Mouse (Mus musculus) liver, embryonic 11.5 days (tissue): ENCODE results near the gene Gm10718. TPM values are rescaled to one million over a fixed set of nuclear protein-coding genes. Genes with fewer than 3 reads are reported as not detected.
"Not testable (repeated sequence)": the region's sequence is repeated elsewhere in the genome, so short reads cannot be mapped to it uniquely, and the experiment has no call there.

Experiments used
- ATAC-seq: fragments of 200-750 bp; cut with Nextera tagmentation; replicated peaks from 2 replicates; pipeline ENCODE4 v1.8.0; 2017; ENCODE audit warnings: moderate number of reproducible peaks, mild to moderate bottlenecking, moderate TSS enrichment, moderate library complexity; ENCODE audit not compliant: low FRiP score
- DNase-seq: peaks from one replicate; pipeline ENCODE4 v3.0.0-alpha.2; 2017; ENCODE audit warnings: low spot score
- H3K27ac ChIP-seq: fragments of 300-500 bp; sonication (generic); 2 replicates; pipeline ENCODE4 v1.5.1; 2014; ENCODE audit warnings: mild to moderate bottlenecking, low read depth, low read length, control low read depth
- H3K27me3 ChIP-seq: fragments of 300-500 bp; sonication (generic); replicated peaks from 2 replicates; pipeline ENCODE4 v1.6.1; 2014; ENCODE audit warnings: low read length, mixed read lengths; ENCODE audit not compliant: control insufficient read depth, insufficient read depth
- H3K36me3 ChIP-seq: fragments of 300-500 bp; sonication (generic); 2 replicates; pipeline ENCODE4 v1.6.1; 2014; ENCODE audit warnings: mild to moderate bottlenecking, low read length, moderate library complexity, mixed read lengths; ENCODE audit not compliant: control insufficient read depth, insufficient read depth
- H3K4me1 ChIP-seq: fragments of 300-500 bp; sonication (generic); replicated peaks from 2 replicates; pipeline ENCODE4 v1.6.1; 2014; ENCODE audit warnings: low read length, mixed read lengths; ENCODE audit not compliant: control insufficient read depth, insufficient read depth
- H3K4me2 ChIP-seq: fragments of 300-500 bp; sonication (generic); 2 replicates; pipeline ENCODE4 v1.6.1; 2014; ENCODE audit warnings: mild to moderate bottlenecking, control low read depth, moderate library complexity
- H3K4me3 ChIP-seq: fragments of 300-500 bp; sonication (generic); 2 replicates; pipeline ENCODE4 v1.5.1; 2014; ENCODE audit warnings: low read depth, low read length, control low read depth
- H3K9ac ChIP-seq: fragments of 300-500 bp; sonication (generic); 2 replicates; pipeline ENCODE4 v1.6.1; 2014; ENCODE audit warnings: low read depth, low read length, control low read depth
- H3K9me3 ChIP-seq: fragments of 300-500 bp; sonication (generic); 2 replicates; pipeline ENCODE4 v1.6.1; 2016; ENCODE audit warnings: low read length, inconsistent platforms, mixed read lengths; ENCODE audit not compliant: control insufficient read depth
- WGBS: fragments of 180-500 bp; shearing (Covaris S2); extraction: QIAGEN DNeasy Blood & Tissue Kit; methylation state at CpG from one replicate; pipeline ENCODE4 v1.1.7; 2014; 5-methylcytosine and 5-hydroxymethylcytosine counted together
- polyA plus RNA-seq: library from polyadenylated mRNA; unstranded; fragments of >200 nt; fragmentation: Nextera tagmentation; extraction: Ambion mirVana; gene quantifications from 2 replicates; pipeline ENCODE4 v1.2.1, GENCODE M21; 2014

The Gm10718 gene
- polyA plus RNA-seq, 1 experiment from 2014 or later = not detected

DNA sequence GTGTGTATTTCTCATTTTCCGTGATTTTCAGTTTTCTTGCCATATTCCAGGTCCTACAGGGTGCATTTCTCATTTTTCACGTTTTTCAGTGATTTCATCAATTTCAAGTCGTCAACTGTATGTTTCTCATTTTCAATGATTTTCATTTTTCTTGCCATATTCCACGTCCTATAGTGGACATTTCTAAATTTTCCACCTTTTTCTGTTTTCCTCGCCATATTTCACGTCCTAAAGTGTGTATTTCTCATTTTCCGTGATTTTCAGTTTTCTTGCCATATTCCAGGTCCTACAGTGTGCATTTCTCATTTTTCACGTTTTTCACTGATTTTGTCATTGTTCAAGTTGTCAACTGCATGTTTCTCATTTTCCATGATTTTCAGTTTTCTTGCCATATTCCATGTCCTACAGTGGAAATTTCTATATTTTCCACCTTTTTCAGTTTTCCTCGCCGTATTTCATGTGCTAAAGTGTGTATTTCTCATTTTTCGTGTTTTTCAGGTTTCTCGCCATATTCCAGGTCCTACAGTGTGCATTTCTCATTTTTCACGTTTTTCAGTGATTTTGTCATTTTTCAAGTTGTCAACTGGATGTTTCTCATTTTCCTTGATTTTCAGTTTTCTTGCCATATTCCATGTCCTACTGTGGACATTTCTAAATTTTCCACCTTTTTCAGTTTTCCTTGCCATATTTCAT lies 885 bp upstream of the Gm10718 start:
- not testable (repeated sequence) for H3K36me3 ChIP-seq, ATAC-seq, H3K9ac ChIP-seq, H3K4me2 ChIP-seq, H3K27ac ChIP-seq, H3K4me3 ChIP-seq, H3K27me3 ChIP-seq, H3K4me1 ChIP-seq, DNase-seq, H3K9me3 ChIP-seq
- WGBS = 63% methylated on average over 9 of the region's 13 CpGs

DNA sequence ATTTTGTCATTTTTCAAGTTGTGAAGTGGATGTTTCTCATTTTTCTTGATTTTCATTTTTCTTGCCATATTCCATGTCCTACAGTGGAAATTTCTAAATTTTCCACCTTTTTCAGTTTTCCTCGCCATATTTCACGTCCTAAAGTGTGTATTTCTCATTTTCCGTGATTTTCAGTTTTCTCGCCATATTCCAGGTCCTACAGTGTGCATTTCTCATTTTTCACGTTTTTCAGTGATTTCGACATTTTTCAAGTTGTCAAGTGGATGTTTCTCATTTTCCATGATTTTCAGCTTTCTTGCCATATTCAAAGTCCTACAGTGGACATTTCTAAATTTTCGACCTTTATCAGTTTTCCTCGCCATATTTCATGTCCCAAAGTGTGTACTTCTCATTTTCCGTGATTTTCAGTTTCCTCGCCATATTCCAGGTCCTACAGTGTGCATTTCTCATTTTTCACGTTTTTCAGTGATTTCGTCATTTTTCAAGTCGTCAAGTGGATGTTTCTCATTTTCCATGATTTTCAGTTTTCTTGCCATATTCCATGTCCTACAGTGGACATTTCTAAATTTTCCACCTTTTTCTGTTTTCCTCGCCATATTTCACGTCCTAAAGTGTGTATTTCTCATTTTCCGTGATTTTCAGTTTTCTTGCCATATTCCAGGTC lies 770 bp downstream of the Gm10718 start:
- not testable (repeated sequence) for H3K9ac ChIP-seq, H3K27me3 ChIP-seq, H3K27ac ChIP-seq, H3K9me3 ChIP-seq, ATAC-seq, DNase-seq, H3K36me3 ChIP-seq, H3K4me3 ChIP-seq, H3K4me2 ChIP-seq, H3K4me1 ChIP-seq
- whole genome bisulfite sequencing = 59% methylated on average over 15 of the region's 16 CpGs

DNA sequence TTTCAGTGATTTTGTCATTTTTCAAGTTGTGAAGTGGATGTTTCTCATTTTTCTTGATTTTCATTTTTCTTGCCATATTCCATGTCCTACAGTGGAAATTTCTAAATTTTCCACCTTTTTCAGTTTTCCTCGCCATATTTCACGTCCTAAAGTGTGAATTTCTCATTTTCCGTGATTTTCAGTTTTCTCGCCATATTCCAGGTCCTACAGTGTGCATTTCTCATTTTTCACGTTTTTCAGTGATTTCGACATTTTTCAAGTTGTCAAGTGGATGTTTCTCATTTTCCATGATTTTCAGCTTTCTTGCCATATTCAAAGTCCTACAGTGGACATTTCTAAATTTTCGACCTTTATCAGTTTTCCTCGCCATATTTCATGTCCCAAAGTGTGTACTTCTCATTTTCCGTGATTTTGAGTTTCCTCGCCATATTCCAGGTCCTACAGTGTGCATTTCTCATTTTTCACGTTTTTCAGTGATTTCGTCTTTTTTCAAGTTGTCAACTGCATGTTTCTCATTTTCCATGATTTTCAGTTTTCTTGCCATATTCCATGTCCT lies 1.6 kb downstream of the Gm10718 start, which contains the start of gene Gm10717:
TSS of gene Gm10717 (plus strand) at position 506 of the 556 bp plus-strand sequence.
- WGBS = 71% methylated on average over 12 of the region's 12 CpGs
- not testable (repeated sequence) for H3K36me3 ChIP-seq, H3K9ac ChIP-seq, H3K4me2 ChIP-seq, H3K4me1 ChIP-seq, H3K27ac ChIP-seq, ATAC-seq, H3K4me3 ChIP-seq, H3K9me3 ChIP-seq, H3K27me3 ChIP-seq, DNase-seq

DNA sequence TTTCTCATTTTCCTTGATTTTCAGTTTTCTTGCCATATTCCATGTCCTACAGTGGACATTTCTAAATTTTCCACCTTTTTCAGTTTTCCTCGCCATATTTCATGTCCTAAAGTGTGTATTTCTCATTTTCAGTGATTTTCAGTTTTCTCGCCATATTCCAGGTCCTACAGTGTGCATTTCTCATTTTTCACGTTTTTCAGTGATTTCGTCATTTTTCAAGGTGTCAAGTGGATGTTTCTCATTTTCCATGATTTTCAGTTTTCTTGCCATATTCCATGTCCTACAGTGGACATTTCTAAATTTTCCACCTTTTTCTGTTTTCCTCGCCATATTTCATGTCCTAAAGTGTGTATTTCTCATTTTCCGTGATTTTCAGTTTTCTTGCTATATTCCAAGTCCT lies 2.3 kb downstream of the Gm10718 start:
- not testable (repeated sequence) for H3K4me1 ChIP-seq, H3K4me3 ChIP-seq, H3K9me3 ChIP-seq, H3K27ac ChIP-seq, H3K9ac ChIP-seq, H3K4me2 ChIP-seq, H3K27me3 ChIP-seq, ATAC-seq, H3K36me3 ChIP-seq, DNase-seq
- WGBS = 56% methylated on average over 4 of the region's 6 CpGs

DNA sequence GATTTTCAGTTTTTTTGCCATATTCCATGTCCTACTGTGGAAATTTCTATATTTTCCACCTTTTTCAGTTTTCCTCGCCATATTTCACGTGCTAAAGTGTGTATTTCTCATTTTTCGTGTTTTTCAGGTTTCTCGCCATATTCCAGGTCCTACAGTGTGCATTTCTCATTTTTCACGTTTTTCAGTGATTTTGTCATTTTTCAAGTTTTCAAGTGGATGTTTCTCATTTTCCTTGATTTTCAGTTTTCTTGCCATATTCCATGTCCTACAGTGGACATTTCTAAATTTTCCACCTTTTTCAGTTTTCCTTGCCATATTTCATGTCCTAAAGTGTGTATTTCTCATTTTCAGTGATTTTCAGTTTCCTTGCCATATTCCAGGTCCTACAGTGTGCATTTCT lies 2.8 kb downstream of the Gm10718 start:
- H3K27ac ChIP-seq, H3K4me2 ChIP-seq, H3K27me3 ChIP-seq, H3K9ac ChIP-seq, H3K9me3 ChIP-seq, H3K4me1 ChIP-seq, H3K36me3 ChIP-seq, DNase-seq, ATAC-seq, H3K4me3 ChIP-seq: not testable (repeated sequence)
- WGBS = 77% methylated on average over 5 of the region's 5 CpGs

DNA sequence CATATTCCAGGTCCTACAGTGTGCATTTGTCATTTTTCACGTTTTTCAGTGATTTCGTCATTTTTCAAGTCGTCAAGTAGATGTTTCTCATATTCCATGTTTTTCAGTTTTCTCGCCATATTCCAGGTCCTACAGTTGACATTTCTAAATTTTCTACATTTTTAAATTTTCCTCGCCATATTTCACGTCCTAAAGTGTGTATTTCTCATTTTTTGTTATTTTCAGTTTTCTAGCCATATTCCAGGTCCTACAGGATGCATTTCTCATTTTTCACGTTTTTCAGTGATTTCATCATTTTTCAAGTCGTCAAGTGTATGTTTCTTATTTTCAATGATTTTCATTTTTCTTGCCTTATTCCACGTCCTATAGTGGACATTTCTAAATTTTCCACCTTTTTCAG lies 3.4 kb downstream of the Gm10718 start:
- WGBS = 67% methylated on average over 9 of the region's 9 CpGs
- H3K9me3 ChIP-seq, H3K27me3 ChIP-seq, H3K36me3 ChIP-seq, DNase-seq, H3K4me2 ChIP-seq, H3K4me3 ChIP-seq, H3K9ac ChIP-seq, H3K4me1 ChIP-seq, ATAC-seq, H3K27ac ChIP-seq: not testable (repeated sequence)

DNA sequence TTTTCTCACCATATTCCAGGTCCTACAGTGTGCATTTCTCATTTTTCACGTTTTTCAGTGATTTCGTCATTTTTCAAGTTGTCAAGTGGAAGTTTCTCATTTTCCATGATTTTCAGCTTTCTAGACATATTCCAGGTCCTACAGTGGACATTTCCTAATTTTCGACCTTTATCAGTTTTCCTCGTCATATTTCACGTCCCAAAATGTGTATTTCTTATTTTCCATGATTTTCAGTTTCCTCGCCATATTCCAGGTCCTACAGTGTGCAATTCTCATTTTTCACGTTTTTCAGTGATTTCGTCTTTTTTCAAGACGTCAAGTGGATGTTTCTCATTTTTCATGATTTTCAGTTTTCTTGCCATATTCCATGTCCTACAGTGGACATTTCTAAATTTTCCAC lies 3.9 kb downstream of the Gm10718 start:
- H3K4me2 ChIP-seq, H3K4me3 ChIP-seq, H3K9ac ChIP-seq, H3K4me1 ChIP-seq, H3K9me3 ChIP-seq, H3K36me3 ChIP-seq, H3K27ac ChIP-seq, ATAC-seq, H3K27me3 ChIP-seq: not testable (repeated sequence)
- DNase-seq = peak; percentile 32
- WGBS = 69% methylated on average over 9 of the region's 9 CpGs

DNA sequence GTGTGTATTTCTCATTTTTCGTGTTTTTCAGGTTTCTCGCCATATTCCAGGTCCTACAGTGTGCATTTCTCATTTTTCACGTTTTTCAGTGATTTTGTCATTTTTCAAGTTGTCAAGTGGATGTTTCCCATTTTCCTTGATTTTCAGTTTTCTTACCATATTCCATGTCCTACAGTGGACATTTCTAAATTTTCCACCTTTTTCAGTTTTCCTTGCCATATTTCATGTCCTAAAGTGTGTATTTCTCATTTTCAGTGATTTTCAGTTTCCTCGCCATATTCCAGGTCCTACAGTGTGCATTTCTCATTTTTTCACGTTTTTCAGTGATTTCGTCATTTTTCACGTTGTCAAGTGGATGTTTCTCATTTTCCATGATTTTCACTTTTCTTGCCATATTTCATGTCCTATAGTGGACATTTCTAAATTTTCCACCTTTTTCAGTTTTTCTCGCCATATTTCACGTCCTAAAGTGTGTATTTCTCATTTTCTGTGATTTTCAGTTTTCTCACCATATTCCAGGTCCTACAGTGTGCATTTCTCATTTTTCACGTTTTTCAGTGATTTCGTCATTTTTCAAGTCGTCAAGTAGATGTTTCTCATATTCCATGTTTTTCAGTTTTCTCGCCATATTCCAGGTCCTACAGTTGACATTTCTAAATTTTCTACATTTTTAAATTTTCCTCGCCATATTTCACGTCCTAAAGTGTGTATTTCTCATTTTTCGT lies 6.1 kb downstream of the Gm10718 start:
- not testable (repeated sequence) for H3K9ac ChIP-seq, H3K4me1 ChIP-seq, H3K4me2 ChIP-seq, H3K4me3 ChIP-seq, ATAC-seq, H3K27ac ChIP-seq, DNase-seq, H3K9me3 ChIP-seq, H3K36me3 ChIP-seq, H3K27me3 ChIP-seq
- WGBS = 60% methylated on average over 12 of the region's 16 CpGs
